Mouse (Mus musculus) kidney, postnatal 10 days (tissue): ENCODE measurements around the gene Nlrp6.
"Not testable (repeated sequence)": the region's sequence is repeated elsewhere in the genome, so short reads cannot be mapped to it uniquely, and the experiment has no call there.

ENCODE experiments used
- DNase-seq: peaks from one replicate; pipeline ENCODE4 v3.0.0; 2021; ENCODE audit warnings: mixed read lengths

The Nlrp6 gene

DNA sequence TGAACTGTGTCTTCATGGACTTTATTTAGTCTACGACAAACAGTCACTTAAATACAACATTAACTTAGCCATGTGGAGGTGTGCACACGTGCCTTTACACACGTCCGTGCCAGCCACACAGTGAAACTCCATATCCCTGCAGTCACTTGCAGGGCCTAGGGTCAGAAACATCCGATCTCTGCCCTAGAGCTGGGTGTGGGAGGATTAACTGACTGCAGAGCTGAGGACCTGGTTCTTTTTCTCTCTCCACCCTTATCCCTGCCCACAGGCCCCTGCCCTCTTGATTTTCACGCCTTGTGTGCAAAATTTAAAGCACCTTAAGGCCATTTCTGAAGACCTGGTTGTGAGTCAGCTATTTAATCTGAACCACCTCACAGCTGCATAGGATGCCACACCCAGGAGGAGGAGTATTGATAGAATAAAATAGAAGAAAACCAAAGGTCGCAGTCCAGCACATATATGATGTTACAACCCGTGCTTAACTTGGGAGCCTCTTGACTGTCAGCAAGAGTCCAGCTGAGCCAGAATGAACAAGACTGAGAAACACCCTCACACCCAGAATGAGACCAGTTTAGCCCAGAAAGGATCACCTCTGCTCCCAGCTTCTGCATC, at the start of gene Nlrp6:
Gene Nlrp6 (plus strand): TSS at position 485 of the 612 bp plus-strand sequence.
- DNase-seq = no peak

DNA sequence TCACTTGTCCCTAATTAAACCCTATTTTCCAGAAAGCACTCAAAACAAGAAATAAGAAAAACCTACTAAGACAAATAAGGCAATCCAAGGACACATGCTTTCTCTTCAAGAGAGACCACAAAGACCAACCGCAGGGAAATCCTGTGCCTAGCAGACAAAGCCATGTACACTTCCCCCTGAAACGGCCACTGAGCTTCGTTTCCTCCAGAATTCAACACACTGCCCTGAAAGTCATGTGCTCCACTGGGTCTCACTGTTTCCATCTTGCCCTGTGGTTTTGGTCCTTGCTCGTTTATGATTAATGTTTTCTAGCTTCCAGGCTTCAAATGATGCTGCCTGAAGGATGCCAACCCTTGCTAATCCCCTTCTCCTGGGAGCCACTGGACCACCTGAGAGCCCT, 46.5 kb upstream of the Nlrp6 start:
- DNase-seq = no peak

DNA sequence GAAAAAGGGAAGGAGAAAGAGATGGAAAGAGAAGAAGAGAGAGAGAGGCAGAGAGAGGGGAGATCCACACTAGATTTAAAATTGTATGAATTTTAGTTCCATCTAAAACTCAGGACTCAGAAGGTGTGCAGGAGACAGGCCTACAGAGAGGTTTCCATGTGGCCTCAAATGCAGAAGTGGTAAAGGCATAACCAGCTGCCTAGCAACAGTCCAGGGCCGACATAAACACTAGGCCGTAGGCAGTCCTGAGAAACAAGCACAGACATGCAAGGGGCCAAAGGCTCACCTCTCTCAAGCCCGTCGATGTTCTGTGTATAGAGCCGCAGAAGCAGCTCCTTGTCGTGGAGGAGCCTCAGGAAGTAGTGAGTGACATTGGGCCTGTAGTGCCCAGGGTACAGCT, 43.3 kb upstream of the Nlrp6 start:
- no peak for DNase-seq

DNA sequence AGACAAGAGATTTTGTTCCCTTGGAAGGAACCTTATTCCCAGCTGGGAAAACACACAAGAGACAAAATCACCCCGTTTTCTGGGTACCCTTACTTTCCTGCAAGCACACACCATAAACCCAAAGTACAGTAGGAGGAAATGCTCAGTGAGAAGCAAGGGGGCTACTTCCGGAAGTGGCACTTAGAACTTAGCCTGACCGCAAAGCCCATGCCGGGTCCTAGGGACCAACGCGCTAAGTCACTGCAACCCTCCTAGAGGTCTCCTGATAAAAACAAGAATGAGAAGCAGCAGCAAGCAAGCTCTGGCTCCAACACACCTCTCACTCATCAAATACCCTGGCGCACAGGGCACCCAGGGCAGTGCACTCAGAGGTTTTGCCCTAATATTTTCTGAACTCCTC, 41.3 kb upstream of the Nlrp6 start:
- DNase-seq = no peak

DNA sequence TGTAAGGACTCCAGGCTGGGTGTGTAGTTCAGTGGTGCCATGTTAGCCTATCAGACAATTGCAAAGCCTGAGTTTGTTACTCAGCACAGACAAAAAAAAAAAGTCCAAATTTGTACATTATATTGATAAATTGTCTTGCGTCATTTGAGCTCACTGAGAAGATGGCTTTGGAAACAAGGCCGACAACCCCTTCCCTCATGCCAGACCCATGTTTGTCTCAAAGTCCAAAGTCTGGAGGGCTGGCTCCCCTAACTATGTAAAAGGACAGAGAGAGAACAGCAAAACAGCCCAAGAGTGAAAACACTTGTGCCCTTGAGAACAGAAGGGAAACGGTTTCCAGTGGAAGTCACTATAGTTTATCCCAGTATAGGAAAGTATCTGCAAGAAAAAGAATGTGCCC, 40.3 kb upstream of the Nlrp6 start:
- peak; percentile 35 for DNase-seq

DNA sequence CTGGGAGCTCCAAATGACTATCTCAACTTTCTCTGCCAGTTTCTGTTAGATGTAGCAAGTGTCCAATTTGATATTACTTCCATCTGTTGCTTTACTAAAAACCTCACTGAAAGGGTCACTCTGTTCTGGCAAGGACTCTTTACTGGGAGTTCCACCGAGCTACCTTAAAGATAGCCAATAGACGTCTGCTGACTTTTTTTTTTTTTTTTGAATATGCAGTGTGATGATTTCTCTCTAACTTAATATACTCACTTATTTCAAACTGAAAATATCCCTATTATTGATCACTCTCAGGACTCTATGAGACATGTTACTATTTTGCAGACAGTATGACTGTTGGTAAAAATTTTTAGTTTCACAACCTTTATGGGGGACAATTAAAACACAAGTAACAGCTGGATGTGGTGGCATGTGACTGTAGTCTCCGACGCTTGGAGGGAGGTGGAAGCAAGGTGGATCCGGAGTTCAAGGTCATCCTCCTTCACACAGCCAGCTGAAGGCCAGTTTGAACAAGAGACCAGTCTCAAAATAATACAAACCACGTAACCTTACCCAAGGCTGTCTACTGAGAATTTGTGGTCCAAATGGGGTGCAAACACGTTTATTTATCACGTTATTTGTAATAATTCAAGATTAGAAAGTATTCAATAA, 39.7 kb upstream of the Nlrp6 start:
- no peak for DNase-seq

DNA sequence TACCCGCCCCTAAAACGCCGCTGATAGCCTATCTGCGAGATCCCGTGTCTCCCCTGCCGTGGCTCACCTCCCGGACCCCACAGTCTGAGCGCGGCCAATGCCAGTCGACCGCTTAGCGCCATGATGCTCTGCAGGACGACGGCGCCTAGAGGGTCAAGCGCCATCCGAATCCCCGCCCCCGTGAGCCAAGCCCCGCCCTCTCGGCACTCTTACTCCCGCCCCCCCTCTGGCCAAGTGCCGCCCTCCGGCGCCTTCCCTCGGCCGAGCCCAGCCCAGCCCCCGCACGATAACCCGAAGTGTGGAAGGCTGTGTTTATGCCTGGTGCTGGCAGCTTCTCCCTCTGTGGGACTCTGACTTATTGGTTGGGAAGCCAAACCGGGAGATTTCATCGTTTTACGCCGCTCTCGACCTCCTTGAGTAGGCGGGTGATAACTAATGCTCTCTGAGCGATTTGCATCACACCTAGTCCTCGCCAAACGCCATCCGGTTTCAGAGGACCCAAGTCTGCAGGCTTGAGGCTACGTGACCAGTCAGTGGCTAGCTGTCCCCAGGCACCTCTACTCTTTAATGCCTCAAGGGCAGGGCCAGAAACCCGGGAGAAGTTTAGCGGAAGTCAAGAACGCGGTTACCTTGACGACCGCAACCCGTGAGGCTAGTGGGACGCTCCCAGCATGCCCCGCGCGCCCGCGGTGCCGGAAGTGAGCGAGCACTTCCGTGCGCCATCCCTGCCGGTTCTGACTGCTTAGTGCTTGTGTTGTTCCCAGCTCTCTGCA, 38.8 kb upstream of the Nlrp6 start, which contains the start of the genes Psmd13 and Sirt3:
Gene Psmd13 (plus strand): TSS at position 273 of the 773 bp plus-strand sequence.
Gene Sirt3 (minus strand): TSS at position 614 of the 773 bp plus-strand sequence.
- peak; percentile 98 for DNase-seq

DNA sequence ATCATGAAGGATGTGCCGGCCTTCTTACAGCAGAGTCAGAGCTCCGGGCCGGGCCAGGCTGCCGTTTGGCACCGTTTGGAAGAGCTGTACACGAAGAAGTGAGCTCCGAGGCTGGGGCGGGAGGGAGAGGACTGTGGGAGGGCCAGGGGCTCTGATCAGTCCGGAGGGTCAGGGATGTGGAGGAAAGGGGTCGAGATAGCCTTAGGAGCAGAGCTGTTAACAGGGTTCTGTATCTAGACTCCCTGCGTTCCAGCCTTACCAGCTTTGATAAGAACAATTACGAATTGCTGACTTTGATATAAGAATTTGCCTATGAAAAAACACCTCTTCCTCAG, 38.3 kb upstream of the Nlrp6 start:
- DNase-seq = no peak

DNA sequence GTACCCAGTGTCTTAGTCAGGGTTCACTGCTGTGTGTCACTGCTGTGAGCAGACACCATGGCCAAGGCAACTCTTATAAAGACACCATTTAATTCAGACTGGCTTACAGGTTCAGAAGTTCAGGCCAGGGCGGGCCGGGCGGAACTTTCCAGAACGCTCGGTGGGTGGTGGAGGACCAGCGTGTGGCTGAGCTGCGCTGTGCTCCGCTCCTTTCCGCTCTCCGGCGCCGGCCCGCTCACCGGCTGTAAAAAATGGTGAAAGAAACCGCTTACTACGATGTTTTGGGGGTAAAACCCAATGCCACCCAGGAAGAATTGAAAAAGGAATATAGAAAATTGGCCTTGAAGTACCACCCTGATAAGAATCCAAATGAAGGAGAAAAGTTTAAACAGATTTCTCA, 30.1 kb upstream of the Nlrp6 start:
- DNase-seq = not testable (repeated sequence)

DNA sequence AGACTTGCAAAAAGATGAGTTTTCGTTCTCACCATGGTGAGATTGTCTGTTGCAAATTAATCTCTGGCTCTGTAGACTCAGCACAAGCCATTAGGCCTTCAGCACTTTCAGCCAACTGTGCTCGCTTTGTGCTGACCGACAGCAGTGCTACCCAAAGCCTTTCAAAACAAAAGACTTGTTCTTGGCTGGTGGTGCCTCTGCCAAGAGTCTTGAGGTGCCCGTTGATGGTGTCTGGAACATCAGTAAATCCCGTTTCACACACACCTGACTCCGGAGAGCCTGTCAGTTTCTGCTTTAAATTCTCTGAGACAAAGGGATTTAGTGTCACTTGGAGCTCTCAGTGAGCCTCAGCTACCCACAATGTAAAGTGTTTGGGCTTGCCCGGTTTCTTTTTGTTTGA, 26.7 kb upstream of the Nlrp6 start:
- DNase-seq = no peak

DNA sequence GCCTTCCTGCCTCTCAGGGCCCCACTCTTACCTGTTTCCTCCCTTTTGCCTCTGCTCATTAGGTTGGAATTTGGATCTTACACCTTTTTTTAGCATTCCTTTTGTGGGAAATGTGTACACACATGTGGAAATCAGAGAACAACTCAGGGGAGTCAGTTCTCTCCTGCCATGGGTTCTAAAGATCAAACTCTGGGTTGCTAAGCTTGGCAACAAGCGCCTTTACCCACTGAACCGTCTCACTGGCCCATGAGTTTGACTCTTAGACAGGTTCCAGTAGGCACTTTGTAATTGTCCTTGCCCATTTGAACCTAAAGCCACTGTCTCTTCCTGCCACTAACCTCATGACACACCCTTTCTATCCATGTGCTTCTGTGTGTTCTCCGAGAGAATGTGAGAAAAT, 26.1 kb upstream of the Nlrp6 start:
- no peak for DNase-seq

DNA sequence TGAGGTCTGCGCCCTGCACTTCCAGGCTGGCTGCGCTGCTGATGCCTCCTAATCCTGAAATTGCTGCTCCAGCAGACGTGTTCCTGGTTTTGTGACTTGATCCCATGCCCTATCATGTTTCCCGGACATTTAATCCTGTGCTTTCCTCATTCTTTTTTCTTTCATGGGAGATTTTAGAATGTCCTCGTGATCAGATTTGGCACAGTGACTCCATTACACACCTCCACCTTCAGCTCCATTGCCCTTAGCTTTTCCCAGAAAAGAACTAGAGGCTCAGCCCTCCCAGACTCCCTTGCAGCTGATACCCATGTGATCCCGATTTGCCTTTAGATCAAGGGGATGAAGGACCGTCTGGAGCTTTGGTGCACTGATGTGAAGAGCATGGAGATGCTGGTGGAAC, 22.8 kb upstream of the Nlrp6 start:
- DNase-seq = no peak

DNA sequence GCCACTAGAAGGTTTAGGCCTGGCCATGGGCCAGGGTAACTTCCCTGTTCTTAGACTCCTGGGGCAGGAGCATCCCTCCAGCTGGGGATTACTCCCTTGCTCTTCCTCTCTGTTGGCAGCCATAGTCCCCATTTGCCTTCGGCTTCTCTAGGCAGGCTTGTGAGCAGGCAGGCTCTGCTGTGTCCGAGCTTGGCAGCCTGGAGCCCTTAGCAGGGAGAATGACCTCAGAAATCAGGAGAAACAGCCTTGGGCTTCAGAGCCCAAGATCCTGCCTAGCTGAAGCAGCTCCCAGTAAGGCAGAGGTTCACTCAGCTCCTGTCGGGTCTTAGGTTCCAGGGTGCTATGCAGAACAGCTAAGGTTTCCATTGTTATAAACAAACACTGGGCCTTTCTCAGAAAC, 21.6 kb upstream of the Nlrp6 start:
- DNase-seq = no peak

DNA sequence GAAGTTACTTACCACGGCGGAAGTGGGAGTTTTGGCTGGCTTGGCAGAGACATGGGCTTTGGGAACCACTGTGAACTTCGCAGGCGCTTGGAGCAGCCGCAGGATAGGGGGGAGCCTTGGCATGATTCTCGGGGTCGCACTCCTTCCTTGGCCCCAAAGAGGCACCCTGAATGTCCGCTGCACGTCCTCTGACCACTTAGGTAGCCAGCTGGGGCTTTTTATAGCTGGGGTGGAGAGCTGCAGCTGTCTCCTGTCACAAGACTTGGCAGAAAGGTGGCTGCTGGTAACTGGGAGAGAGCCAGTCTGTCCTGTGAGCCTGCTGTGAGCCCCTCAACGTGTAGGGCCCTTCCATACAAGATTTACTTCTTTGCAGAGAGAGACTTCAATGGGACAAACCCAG, 20.5 kb upstream of the Nlrp6 start, which contains the start of gene Cox8b:
Gene Cox8b (minus strand): TSS at position 227 of the 400 bp plus-strand sequence.
- no peak for DNase-seq

DNA sequence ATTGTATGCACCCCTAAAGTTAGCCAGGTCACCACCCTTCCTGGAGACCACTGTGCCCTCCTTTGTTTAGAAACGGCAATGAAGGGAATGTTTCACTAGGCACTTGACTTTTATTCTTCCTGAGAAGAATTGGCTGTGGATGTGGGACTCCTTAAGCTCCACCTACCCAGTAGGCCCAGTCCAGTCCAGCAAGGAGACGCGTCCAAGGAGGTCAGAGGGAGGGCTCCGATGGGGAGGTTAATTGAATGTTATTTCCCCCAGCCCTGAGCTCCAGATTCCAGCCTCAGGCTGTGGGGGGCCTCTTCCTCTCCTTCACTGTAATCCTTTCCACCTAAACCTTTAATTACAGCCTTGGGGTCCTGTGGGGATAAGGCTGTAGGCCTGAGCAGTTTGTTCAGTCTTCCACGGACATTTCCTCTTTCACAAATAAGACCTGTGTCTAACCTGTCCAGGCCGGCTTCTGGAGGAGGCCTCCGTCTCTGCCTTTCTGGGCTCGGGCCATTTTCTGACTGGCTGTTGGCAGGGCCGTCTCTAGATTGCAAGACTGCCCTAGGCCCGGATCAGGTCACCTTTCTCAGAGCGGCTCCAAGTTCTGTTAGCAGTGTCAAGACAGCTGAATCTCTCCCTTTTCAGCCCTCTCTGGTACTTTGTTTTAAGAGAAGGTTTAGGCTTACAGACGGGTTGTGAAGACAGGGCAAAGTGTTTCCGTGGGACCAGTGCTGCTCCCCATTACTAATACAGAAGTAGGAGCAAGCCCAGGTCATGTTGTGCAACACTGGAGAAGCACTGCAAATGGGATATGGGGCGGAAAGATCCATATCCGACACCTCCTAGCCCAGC, 18.4 kb upstream of the Nlrp6 start:
- no peak for DNase-seq

DNA sequence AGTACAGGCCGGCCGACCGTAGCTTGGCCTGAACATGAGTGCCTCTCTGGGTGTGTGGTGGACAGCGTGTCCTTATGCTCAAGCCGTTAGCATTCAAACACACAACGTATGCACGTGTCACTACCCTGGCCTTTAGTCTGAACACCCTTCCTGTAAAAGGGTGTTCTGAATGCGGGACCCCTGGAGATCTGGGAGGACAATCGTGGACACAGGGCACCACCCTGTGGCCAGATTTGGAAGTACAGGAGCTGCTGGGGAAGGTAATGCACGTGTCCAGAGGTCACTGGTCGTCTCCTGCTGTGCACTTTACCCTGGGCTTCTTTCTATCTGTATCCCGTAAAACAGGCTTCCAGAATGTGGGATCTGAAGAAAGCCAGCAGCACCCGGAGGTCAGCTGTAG, 17.5 kb upstream of the Nlrp6 start:
- peak; percentile 90 for DNase-seq

DNA sequence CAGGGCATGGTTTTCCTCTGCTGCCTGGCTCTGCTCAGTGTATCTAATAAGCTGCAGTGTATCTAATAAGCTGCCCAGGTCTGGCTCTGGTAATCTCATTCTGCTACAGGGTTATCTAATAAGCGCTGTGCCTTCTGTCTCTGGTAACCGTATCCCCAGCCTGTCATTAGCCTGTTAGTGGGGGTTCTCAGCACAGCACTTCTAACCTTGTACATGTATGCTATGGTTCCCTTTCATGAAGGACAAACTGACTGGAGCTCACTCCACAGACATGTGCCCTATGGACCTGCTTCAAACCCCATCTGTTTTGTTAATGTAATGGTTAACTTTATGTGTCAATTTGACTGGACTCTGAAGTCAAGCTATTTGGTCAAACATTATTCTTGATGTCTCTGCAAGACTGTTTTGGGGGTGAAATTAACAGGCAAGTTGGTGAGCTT, 15.0 kb upstream of the Nlrp6 start:
- no peak for DNase-seq

DNA sequence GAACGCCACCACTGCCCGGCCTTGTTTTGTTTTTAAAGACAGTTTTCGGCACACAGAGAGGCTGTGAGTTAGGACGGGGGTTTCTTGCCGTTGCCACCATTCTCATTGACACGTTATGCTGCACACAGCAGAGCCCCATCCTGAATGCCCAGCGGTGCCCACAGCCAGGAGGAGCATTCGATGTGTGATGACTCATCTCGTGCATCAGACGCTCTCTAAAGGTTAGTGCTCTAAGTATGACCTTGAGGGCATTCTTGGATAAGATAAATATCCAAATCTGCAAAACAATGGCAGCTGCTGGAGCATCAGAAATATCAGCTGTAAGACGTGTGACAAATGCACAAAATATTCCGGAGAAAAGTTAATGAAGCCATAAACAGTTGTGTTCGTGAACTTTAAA, 13.6 kb upstream of the Nlrp6 start:
- no peak for DNase-seq

DNA sequence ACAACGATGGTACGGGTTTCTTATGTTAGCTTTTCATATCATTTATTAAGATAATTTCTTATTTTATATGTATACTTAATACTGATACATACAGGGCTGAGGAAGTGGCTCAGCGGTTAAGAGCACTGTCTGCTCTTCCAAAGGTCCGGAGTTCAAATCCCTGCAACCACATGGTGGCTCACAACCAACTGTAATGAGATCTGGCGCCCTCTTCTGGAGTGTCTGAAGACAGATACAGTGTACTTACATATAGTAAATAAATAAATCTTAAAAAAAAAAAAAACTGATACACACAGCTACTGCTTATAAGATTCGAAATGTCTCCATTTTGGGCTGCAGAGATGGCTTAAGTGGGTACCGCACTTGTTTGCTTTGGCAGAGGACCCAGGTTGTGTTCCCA, 13.0 kb upstream of the Nlrp6 start:
- DNase-seq = no peak

DNA sequence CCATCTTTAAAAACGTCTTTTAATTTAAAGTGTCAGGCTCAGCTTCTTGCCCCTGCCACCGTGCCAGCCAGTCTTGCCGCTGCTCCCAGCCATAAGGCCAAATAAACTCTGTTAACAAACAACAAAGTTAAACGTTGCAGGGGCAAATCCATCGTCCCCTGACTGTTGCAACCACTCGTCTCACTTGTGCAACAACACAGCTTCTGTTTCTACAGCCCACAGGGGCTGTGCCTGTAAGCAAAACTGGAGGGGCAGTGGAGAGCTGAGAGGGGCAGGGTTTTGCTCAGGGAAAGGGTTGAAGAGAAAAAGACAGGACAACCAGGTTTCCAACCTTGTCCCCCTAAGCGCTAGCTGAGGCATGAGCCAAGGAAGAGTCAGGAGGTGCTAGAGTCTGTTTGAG, 12.5 kb upstream of the Nlrp6 start:
- DNase-seq = no peak

DNA sequence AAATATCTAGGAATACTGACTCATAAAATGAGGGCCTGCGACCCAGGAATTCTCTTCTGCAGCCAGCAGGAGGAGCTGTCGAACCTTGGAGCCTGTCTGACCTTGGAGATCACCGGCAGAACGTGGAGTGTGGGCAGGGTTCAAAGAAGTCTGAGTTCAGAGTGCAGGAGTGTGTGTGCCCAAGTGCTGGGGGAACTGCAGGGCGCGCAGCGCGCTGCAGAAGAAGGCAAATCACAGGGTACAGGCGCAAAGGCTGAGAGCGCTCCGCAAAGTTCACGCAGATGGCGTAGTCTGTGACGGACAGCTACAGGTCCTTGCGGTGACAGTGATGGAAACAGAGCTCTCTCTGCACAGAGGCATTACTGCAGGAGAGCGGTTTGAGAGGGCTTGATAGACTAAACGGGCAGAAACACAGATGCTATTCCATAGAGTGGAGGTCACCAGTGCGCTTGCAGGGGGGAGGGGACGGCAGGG, 12.0 kb upstream of the Nlrp6 start:
- DNase-seq = peak; percentile 91

DNA sequence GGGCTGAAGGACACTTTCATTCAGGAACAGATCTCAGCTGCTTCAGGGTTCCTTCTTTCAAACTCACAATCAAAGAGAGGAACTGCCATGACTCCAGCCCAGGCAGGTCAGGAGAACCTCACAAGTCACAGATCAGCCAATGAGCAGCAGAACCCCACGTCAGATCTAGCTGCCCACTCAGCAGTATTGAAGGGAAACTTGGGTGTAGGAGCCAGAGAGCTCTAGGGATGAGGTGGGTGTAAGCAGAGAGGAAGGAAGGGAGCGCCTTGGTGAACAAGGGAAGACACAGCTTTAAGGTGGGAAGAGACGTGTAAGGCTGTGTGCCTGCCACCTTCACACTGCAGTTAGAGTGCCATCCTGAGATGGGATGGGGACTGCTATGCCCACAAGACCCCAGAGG, 8.4 kb upstream of the Nlrp6 start:
- no peak for DNase-seq
